Mouse (Mus musculus): ENCODE measurements around the gene Gm45717.

DNA sequence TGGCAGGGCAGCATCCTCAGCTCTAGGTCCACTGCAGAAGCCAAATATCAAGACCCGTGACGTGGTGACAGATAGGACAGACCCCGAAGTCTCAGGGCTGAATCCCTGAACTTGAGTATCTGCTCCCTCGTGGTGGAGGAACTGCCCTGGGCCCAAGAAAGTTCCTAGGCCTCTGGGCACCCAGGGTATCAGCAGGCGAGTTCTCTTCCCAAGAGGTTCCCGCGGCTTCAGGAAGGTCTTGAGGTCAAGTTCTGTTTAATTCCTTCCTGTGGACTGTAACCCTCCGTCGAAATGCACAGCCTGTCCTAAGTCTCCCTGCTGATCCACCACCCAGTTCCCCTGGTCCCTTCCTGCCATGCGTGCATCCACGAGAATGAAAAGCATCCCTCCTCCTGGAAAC is 2.6 kb downstream of the Gm45717 start:
- TF ChIP-seq POLR2A (IDR thresholded peaks at IDR 0.05; ENCODE audit: insufficient read depth, low read depth, low read length) (no peak), CTCF (IDR thresholded peaks at IDR 0.05) (no peak), EP300 (IDR thresholded peaks at IDR 0.05; ENCODE audit: insufficient read depth, low read depth, low read length) (no peak)
